Mouse (Mus musculus) B cell, adult 2 months (primary cell): ENCODE data around the gene Ndufa12.

Experiments used
- DNase-seq, 2 experiments: peaks; one replicate each; pipeline ENCODE4 v3.0.0; 2022

Ndufa12 gene

DNA sequence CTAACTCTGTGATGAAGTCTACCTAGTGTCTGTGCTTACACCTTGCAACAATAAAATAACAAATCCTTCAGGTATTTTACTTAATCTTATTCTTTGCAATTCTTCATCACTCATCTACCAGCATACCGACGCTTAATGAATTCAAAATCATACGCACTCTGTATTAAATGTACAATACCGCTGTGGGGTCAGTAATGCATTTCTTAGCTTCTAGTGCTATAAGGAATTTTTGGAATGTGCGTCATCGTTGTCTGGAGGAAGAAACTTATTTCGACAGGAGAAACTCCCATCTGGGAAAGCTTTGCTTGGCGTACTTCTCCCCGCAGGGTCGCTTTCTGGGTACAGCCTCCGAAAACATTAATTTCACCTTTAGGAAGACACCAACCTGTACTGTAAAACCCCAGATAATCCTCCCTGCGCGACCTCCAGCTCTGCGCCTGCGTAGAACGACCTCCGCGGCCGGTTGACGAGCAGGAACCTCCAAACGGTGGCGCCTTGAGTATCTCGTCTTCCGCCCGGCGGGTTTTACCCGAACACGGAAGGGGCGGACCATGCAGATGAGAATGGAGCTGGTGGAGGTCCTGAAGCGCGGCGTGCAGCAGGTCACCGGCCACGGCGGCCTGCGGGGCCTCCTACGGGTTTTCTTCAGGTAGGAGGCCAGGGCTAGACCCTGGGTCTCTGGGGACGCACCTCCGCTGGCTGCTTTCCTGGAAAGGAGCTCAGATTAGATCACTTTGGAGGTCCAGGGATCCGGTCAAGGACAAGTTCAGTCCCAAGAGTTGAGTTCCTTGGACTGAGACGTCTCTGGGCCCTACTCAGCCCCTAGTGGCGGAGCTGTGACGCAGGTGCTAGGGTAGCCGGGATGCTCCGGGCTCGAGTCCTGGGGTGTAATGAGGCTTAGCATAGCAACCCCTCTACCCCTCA, at the start of gene Ndufa12:
Gene Ndufa12 (plus strand): TSS at position 239 of the 924 bp plus-strand sequence.
- DNase-seq = peak; percentile 98

DNA sequence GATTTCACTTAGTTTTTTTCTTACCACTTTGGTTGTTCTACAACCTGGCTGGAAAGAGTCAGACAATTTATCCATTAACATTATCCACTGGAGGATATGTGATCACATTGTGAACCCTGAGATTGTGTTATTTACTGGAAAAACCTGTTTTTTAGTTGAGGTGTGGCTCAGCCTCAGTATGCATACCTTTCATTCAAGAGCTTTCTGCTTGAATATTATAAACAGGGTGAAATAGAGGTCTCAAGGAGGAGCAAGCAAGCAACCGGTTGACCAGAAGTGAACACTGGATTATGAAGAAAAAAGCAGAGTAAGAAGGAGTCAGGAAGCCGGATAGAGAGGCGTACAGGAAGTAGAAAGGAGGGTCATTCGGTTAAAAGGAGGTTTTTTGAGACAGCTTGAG, 47.0 kb upstream of the Ndufa12 start:
- no peak for DNase-seq

- DNase-seq = no peak
These were observed 44.7 kb upstream of the Ndufa12 start for GRCm38 (mm10) chr10:94153841-94154240.

GRCm38 (mm10) chr10:94158962-94159361, 39.6 kb upstream of the Ndufa12 start:
- DNase-seq = no peak

- DNase-seq = no peak
These were observed 39.1 kb upstream of the Ndufa12 start for GRCm38 (mm10) chr10:94159406-94159805.

GRCm38 (mm10) chr10:94161051-94161765, 37.3 kb upstream of the Ndufa12 start:
- no peak for DNase-seq

DNA sequence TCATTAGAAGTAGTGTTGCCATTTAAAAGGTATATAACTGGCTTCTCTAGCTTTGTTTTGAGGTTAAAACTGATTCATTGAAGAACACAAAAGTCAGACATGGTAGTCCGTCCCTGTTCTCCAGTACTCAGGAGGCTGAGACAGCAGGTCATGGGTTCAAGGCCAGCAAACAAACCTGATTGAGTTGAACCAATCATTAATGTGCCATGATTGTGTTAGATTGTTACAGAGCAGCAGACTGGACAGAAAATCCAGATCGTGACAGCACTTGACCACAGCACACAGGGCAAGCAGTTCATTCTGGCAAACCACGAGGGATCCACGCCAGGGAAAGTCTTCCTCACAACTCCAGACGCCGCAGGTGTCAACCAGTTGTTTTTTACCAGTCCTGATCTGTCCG, 36.5 kb upstream of the Ndufa12 start:
- no peak for DNase-seq

GRCm38 (mm10) chr10:94164104-94164845, 34.2 kb upstream of the Ndufa12 start:
- no peak for DNase-seq

GRCm38 (mm10) chr10:94165426-94165825, 33.1 kb upstream of the Ndufa12 start:
- DNase-seq = no peak

GRCm38 (mm10) chr10:94167051-94167750, 31.3 kb upstream of the Ndufa12 start:
- DNase-seq = no peak

DNA sequence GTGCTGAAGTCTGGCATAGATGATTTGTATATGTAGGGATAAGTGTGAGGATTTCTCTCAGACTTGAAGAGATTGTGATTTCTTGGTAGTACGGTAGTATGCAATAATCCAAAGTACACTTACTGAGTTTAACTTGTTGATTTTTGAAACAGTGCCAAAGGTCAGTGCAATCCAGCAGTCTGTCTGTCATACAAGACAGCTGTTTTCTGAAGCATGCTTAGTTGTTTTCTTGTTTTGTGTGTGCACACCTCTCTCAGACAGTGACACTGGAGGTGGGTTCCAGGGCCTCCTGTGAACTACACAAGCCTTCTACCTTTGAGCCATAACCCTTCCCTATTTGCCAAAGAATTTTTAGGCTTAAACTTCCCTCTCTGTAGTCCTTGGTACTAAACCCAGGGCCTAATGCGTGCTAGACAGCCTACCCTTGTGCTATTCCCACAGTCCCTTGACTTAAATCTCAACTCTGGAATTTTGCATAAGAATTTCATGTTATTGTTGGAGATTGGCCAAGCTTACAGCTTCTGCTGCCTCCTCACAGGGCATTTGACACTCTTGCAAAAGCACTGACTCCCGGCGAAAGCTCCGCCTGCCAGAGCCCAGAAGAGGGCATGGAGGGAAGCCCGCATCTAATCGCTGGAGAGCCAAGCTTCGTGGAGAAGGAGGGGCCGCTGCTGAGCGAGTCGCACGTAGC, 26.9 kb upstream of the Ndufa12 start:
- no peak for DNase-seq

- DNase-seq = no peak
These were observed 26.4 kb upstream of the Ndufa12 start for GRCm38 (mm10) chr10:94172137-94172536.

DNA sequence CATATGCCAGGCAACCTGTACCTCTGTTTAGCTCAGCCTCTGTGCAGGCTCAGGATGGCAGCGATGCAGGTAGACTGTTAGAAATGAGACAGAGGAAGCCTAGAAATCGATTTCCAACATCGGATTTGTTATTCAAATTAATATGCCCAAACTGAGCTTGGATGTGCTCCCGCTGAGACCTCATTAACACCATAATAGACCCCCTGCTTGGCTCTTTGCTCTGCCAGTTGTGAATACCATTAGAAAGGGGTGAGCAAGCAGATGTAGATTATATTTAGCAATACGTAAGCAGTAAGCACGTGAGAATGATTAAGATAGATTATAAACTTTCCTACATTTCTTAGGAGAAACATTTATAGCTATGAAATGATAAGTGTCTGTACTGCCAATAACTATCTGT, 25.8 kb upstream of the Ndufa12 start:
- DNase-seq = no peak

DNA sequence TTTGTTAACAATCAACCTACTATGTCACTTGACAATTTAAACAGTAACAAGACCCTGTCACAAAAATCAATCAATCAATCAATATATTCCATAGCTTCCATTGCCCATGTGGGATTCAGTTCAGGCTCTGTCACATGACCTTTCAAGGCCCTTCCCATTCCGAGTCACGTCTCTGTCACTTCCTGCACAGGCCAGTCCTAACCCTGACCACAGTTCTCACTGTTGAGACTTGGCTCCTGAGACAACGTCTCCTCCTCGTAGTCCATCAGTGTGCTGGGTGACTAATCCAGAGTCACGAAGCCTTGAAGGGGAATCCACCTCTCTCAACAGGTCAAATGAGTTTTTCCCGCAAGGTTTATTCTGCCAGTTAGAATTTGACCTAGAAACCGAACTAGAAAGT, 23.9 kb upstream of the Ndufa12 start:
- DNase-seq = no peak

DNA sequence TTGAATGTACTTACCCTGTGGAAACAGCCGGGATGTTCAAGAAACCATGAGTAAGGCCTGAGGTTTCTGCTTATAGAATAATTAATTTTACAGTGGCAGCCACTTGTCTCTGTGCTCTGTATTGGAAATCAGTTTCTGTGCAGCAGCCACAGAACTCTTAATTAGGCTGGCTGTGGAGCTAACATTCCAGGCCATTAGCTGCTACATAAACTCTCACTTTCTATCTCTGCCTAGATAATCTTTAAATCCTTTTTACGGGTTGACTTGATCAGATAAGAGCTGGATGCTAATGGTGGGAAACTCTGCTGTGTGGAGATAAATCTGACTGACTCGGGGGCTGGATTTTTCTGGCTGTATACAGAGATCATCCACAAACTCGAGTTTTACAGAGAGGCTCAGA, 15.3 kb upstream of the Ndufa12 start:
- DNase-seq = no peak

DNA sequence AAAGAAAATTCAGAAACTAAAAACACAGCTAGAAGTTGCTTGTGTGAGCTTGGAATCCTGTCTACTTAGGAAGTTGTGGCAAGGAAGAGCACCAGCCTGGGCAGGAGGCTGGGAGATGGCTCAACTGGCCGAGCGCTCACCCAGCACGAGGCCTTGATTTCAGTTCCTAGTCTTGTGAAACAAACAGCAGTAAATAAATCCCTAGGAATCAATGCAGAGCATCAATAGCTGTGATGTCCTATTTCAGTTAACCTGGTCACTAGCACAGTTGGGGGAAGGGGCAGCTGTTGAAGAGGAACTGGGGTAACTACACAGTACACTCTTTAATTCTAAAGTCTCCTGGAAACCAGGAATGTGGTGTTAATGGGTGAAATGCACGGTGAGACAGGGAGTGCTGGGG, 6.5 kb downstream of the Ndufa12 start:
- DNase-seq = no peak

DNA sequence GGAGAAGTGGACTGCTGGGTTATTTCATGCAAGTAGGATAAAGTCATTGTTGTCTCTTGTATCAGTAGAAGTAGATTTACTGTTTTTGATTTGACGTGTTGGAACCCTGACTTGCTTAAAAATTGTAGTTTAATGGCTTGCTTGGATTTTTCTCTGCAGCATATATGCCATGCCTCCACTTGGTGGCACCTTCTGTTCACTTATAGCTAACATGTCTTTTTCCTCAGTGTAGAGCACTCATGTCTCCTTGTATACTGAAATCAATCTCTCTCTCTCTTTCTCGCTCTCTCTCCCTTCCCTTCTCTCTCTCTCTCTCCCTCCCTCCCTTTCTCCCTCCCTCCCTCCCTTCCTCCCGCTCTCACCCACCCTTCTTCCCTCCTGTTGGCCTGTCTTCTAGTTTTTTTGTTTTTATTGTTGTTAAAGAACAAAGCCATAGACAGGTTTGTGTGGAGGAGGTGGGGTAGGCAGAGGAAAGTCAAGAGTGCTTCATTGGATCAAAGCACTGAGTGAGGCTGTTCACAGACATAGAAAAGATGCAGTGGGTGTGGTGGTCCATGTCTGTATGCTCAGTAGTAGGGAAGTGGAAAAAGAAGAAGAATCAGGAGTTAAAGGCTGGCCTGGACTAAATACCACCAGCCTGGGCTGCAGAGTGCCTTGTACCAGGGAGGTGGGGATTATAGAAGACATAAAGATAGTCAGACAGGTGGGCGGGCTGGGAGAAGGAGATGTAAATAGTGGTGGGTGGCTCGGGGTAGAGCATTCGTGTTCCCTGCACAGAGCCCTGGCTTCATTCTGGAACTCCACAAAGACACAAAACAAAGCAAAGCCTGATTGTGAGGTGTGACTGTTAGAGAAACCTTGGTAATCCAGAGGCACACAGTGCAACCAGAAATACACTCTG, 12.4 kb downstream of the Ndufa12 start:
- no peak for DNase-seq

DNA sequence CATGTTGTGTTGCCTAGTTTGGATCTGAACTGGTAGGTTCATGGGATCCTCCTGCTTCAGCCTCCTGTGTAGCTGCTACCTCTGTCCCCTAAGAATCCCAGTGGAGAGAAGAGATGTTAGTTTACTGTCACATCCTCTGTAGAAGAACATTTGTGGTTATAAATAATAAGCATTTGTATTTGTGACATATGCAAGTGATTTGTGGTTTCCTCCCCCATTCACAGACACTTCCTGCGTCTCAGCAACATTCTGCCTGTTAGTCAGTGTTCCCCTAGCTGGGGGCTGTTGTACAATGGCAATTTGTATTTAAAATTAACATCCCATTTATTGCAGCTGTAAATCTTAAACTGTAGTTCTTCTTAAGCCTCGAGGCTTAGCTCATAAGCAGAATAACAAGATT, 13.2 kb downstream of the Ndufa12 start:
- DNase-seq = no peak

DNA sequence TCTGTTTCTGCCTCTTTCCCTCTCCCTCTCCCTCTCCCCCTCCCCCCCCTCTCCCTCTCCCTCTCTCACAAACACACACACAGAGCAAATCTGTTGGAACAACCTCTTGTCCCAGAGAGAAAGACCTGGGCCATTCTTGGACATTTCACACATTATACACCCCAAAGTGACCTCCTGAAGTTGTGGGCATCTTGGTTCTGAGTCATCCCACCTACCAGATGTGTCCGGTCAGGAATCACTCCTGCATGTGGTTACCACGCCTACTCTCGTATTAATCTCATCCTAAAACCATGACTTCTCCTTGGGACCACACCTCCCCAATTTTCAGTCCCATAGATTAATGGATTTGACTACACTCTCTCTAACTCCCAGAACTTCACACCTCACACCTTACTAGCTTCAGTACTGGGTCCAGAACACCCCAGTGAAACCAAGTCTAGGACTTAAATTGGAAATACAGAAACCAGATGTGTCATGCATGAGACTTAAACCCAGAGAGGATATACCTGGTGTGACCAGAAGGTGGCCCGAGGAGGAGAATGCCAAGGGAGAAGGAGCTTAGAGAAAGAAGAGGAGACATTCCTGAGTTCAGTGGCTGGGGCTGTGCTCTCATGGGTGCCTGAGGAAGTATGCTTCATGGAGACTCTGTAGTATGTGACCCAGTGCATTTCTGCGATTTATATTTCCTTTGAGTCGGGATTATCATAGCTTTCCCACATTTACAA, 26.7 kb downstream of the Ndufa12 start:
- DNase-seq = no peak
